Mouse (Mus musculus) forebrain, embryonic 11.5 days (tissue): ENCODE results near the gene Clec1a. TPM values are rescaled to one million over a fixed set of nuclear protein-coding genes. Genes with fewer than 3 reads are reported as not detected.

Experiments
- ATAC-seq: fragments of 200-750 bp; cut with Nextera tagmentation; replicated peaks from 2 replicates; pipeline ENCODE4 v1.8.0; 2017; ENCODE audit warnings: moderate TSS enrichment; ENCODE audit not compliant: low FRiP score
- DNase-seq: peaks from one replicate; pipeline ENCODE4 v3.0.0-alpha.2; 2017; ENCODE audit warnings: low spot score
- H3K27ac ChIP-seq: fragments of 300-500 bp; sonication (generic); 2 replicates; pipeline ENCODE4 v1.5.1; 2014; ENCODE audit warnings: low read depth, low read length
- H3K27me3 ChIP-seq: fragments of 300-500 bp; sonication (generic); 2 replicates; pipeline ENCODE4 v1.6.1; 2014; ENCODE audit warnings: mild to moderate bottlenecking, low read length, mixed read lengths; ENCODE audit not compliant: control insufficient read depth, insufficient read depth
- H3K36me3 ChIP-seq: fragments of 300-500 bp; sonication (generic); 2 replicates; pipeline ENCODE4 v1.6.1; 2014; ENCODE audit warnings: mild to moderate bottlenecking, low read length, moderate library complexity, mixed read lengths; ENCODE audit not compliant: control insufficient read depth, insufficient read depth
- H3K4me1 ChIP-seq: fragments of 300-500 bp; sonication (generic); replicated peaks from 2 replicates; pipeline ENCODE4 v1.6.1; 2014; ENCODE audit warnings: low read length, mixed read lengths; ENCODE audit not compliant: control insufficient read depth, insufficient read depth
- H3K4me2 ChIP-seq: fragments of 300-500 bp; sonication (generic); 2 replicates; pipeline ENCODE4 v1.6.1; 2014; ENCODE audit warnings: low read depth, mild to moderate bottlenecking, low read length, moderate library complexity, mixed read lengths; ENCODE audit not compliant: severe bottlenecking
- H3K4me3 ChIP-seq: fragments of 300-500 bp; sonication (generic); 2 replicates; pipeline ENCODE4 v1.5.1; 2014; ENCODE audit warnings: low read depth, low read length
- H3K9ac ChIP-seq: fragments of 300-500 bp; sonication (generic); 2 replicates; pipeline ENCODE4 v1.6.1; 2014; ENCODE audit warnings: low read length
- H3K9me3 ChIP-seq: fragments of 300-500 bp; sonication (generic); 2 replicates; pipeline ENCODE4 v1.6.1; 2016; ENCODE audit warnings: low read length, mixed read lengths; ENCODE audit not compliant: control insufficient read depth
- WGBS: fragments of 180-500 bp; shearing (Covaris S2); extraction: QIAGEN DNeasy Blood & Tissue Kit; methylation state at CpG from one replicate; pipeline ENCODE4 v1.1.7; 2014; 5-methylcytosine and 5-hydroxymethylcytosine counted together
- polyA plus RNA-seq: library from polyadenylated mRNA; unstranded; fragments of >200 nt; fragmentation: Nextera tagmentation; extraction: Ambion mirVana; gene quantifications from 2 replicates; pipeline ENCODE4 v1.2.1, GENCODE M21; 2014

Clec1a gene
- polyA plus RNA-seq, 1 experiment from 2014 or later: 0.75 TPM

DNA sequence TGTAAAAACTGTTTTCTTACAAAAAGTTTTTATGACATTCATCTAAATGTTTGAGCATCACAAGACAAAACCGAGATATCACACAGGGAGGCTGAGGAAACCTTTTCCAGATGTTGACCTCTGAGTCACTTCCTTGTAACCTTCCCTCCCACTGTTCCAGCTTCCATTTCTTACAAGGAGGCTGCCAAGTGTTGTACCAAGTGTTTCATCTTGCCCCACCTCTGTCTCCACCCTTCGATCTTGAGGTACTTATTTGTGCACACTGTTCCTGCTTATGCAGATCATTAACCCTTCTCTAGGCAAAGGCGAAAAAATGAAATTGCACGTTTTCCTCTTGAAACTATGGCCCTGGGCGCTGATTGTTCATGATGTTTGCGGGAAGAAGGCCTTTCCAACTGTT, 2.1 kb downstream of the Clec1a start:
- H3K27me3 ChIP-seq: no peaks in the 10 kb centered on the region
- 85% methylated on average over 6 of the region's 6 CpGs for WGBS
- no peak overlapping the region for H3K4me3 ChIP-seq
- H3K36me3 ChIP-seq: no peaks in the 10 kb centered on the region
- no peak overlapping the region for H3K27ac ChIP-seq
- H3K9ac ChIP-seq: no peak overlapping the region
- no peaks in the 10 kb centered on the region for H3K4me1 ChIP-seq
- H3K4me2 ChIP-seq: no peak overlapping the region
- DNase-seq: no peak
- no peak for ATAC-seq
- H3K9me3 ChIP-seq: no peaks in the 10 kb centered on the region

DNA sequence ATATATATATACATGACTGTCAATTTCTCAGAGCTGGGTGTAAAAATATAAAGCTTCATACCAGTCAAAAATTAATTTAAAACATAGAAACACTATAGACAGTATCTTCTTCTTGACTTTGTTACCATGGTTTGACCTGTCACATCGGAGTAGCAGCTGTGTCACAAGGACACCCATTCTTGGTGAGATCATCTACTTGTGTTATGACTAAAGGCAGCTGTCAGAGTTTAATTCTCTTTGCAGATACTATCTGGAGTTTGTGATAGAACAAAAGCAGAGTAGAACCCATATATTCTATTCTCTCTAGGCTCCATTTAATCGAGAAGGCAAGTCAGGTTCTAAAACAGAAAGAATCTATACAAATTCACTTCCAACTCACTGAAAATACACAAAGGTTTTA, 13.8 kb downstream of the Clec1a start:
- Histone ChIP-seq H3K9me3 (no peaks in the 10 kb centered on the region), H3K9ac (no peak overlapping the region), H3K27ac (no peak overlapping the region), H3K4me3 (no peak overlapping the region), H3K27me3 (no peaks in the 10 kb centered on the region), H3K4me1 (no peaks in the 10 kb centered on the region), H3K36me3 (no peaks in the 10 kb centered on the region), H3K4me2 (no peak overlapping the region)
- ATAC-seq: no peak
- WGBS: 88% methylated on average over 2 of the region's 2 CpGs
- DNase-seq: no peak

DNA sequence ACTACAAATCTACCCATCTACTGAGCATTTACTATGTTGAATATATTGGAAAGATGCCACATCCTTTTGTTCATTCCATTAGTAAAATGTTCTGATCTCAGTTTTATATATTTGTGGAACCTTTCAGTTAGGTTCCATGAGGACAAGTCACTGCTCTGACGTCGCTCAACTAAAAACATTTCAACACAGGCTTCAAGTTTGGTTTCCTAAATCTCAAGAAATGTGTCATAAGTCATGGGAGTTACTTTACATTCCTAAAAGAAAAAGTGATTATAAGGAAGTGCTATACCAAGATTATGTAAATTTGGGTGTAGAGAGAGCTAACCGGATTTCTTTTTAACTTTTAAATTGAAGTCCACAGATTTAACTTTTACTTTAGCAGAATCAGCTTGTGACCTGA, 15.8 kb downstream of the Clec1a start:
- 92% methylated on average over 3 of the region's 3 CpGs for WGBS

DNA sequence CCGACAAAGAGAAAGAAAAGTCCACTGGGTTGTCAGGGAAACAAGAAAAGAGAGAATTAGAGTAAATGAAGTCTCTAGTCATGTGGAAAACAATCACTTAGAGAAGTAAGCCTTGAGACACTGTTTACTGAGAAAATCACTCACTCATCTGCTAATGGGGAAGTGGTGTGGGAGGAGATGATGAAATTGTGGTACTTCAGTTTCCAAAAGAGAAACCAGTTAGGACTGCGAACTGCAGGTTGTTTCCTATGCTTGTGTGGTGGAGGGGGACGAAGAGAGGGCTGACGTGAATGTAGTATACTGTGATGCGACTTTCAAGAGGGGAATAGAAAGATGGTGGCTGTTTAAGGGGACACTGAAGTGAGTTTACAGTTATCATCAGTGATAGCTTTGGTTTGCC, 17.6 kb downstream of the Clec1a start:
- no peaks in the 10 kb centered on the region for H3K27me3 ChIP-seq
- no peak for ATAC-seq
- no peak overlapping the region for H3K9ac ChIP-seq
- H3K4me3 ChIP-seq: no peak overlapping the region
- H3K9me3 ChIP-seq: no peaks in the 10 kb centered on the region
- no peaks in the 10 kb centered on the region for H3K4me1 ChIP-seq
- no peaks in the 10 kb centered on the region for H3K36me3 ChIP-seq
- WGBS: 54% methylated on average over 5 of the region's 5 CpGs
- no peak overlapping the region for H3K27ac ChIP-seq
- no peak for DNase-seq
- H3K4me2 ChIP-seq: no peak overlapping the region

More for the DNA sequence above, 15.8 kb downstream of the Clec1a start:
- H3K36me3 ChIP-seq: no peaks in the 10 kb centered on the region
- no peak overlapping the region for H3K9ac ChIP-seq
- no peak for ATAC-seq
- H3K4me3 ChIP-seq: no peak overlapping the region
- no peaks in the 10 kb centered on the region for H3K9me3 ChIP-seq
- no peak overlapping the region for H3K4me2 ChIP-seq
- no peak overlapping the region for H3K27ac ChIP-seq
- no peaks in the 10 kb centered on the region for H3K4me1 ChIP-seq
- H3K27me3 ChIP-seq: no peaks in the 10 kb centered on the region
- DNase-seq: no peak

DNA sequence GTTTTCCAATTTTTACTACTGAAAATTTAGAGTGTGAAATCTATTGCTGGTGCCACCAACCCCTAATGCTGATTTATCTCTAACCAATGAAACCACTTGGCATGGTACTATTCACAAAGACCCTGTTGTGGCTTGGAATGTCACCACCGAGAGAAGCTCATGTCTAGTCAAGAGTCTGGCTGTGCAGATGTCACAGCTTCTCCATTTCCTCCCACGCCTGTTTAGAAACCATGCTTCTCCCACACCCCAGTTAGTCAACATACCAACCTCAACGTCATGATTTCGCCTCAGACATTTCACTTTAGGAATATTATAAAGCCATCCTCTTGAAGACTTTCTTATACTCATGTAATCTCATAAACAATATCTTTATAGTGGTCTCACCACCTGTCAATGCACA, 24.5 kb downstream of the Clec1a start:
- Histone ChIP-seq H3K4me2 (no peak overlapping the region), H3K9ac (no peak overlapping the region), H3K4me1 (no peaks in the 10 kb centered on the region), H3K9me3 (no peaks in the 10 kb centered on the region), H3K36me3 (no peaks in the 10 kb centered on the region), H3K27me3 (no peaks in the 10 kb centered on the region), H3K4me3 (no peak overlapping the region), H3K27ac (no peak overlapping the region)
- ATAC-seq (no peak), DNase-seq (no peak)
- WGBS: 82% methylated on average over 4 of the region's 4 CpGs

DNA sequence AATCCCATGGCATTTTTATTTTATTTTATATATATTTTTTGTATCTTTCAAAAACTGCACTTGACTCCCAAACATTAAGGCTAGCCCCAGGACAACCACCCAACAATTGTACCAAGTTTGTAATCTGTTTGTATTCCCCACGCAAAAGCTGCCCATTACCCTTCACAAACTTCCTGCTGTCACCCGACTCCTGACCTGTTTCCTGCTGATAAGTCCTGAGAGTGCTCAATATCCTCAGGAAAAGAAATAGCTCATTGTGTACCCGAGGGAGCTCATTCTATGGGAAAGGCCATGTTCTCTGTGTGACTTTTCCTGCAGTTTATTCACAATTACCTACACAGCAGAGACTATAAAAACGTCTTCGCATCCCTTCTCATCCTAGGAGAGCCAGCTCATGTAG, 26.0 kb downstream of the Clec1a start:
- H3K27me3 ChIP-seq: no peaks in the 10 kb centered on the region
- H3K36me3 ChIP-seq: no peaks in the 10 kb centered on the region
- H3K4me1 ChIP-seq: no peaks in the 10 kb centered on the region
- H3K4me2 ChIP-seq: no peak overlapping the region
- H3K27ac ChIP-seq: no peak overlapping the region
- 37% methylated on average over 5 of the region's 5 CpGs for WGBS
- no peaks in the 10 kb centered on the region for H3K9me3 ChIP-seq
- DNase-seq: no peak
- no peak overlapping the region for H3K9ac ChIP-seq
- no peak for ATAC-seq
- no peak overlapping the region for H3K4me3 ChIP-seq

DNA sequence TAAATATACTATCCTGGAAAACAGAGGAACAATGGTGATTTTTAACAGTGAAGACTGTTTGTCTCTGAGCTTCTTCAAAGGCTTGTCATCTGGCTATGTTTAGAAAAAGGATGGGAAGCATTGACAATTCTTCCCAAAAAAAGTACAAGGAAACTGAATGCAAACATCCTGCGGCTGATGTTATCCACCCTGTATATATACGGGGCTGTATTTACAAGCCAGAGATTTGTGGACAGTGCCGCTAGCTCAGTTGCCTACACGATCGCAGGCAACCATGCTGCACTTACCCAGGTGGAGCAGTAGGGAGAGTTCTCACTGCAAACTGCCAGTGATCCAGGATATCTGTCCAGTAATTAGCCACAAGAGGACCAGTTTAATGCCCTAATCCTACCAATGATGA, 26.6 kb downstream of the Clec1a start:
- Histone ChIP-seq H3K4me3 (no peak overlapping the region), H3K27me3 (no peaks in the 10 kb centered on the region), H3K4me1 (no peaks in the 10 kb centered on the region), H3K9me3 (no peaks in the 10 kb centered on the region), H3K4me2 (no peak overlapping the region), H3K9ac (no peak overlapping the region), H3K27ac (no peak overlapping the region), H3K36me3 (no peaks in the 10 kb centered on the region)
- WGBS: 85% methylated on average over 5 of the region's 5 CpGs
- ATAC-seq: no peak
- no peak for DNase-seq

DNA sequence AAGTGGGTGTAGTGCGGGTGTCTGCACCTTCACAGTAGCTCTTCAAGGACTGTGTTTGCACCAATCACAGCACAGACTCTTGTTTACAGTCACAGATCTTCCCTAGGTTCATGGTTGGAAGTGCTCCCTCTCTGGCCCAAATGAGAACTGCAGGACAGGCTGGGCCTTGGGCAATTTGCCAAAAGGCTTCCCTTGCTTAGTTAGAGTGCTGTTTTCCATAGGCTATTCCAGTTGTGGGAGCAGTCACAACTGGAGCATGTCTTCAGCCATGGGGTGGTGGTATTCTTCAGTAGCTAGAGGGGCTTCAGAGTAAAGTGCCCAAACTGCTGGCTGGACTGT, 28.1 kb downstream of the Clec1a start:
- ATAC-seq (peak; percentile 88), DNase-seq (peak; percentile 86)
- no peaks in the 10 kb centered on the region for H3K4me1 ChIP-seq
- no peak overlapping the region for H3K27ac ChIP-seq
- 26% methylated on average over 1 of the region's 1 CpGs for WGBS
- no peak overlapping the region for H3K9ac ChIP-seq
- no peak overlapping the region for H3K4me3 ChIP-seq
- no peaks in the 10 kb centered on the region for H3K9me3 ChIP-seq
- H3K27me3 ChIP-seq: no peaks in the 10 kb centered on the region
- H3K36me3 ChIP-seq: no peaks in the 10 kb centered on the region
- no peak overlapping the region for H3K4me2 ChIP-seq

DNA sequence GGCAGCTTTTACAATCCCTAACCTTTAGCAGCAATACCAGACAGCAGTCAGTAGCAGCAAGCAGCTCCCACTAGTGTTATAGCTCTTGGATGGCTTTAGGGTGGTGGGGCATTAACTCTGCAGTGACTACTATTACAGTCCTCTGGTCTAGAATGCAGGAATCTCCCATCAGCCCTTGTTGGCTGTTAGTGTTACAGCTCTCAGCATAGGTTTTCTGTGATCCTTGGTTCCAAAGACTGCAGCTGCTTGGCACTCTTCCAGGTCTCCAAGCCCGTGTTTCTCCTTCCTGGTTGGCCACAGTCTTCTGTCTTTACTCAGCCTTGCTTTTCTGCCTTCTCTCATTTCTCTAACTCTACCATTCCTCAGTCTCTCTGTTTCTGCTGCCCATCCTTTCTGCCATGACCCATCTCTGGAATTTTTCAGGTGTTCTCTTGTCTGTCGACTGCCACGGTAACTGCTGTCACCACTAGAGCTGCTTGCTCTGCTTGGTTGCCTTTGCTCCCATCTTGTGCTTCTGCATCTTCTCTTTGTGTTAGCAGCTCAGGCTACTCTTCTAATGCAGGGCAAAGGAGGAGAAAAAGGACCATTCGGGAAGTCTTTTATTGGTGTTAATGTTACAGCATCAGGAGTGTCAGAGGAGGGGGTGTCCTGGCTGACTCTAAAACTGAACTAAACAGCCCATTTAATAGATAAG, 28.6 kb downstream of the Clec1a start:
- DNase-seq (no peak), ATAC-seq (0 out of 2 replicates have a peak, but pooled peaks have one; percentile 5)
- Histone ChIP-seq H3K4me2 (no peak overlapping the region), H3K4me3 (no peak overlapping the region), H3K9me3 (no peaks in the 10 kb centered on the region), H3K4me1 (no peaks in the 10 kb centered on the region), H3K27ac (no peak overlapping the region), H3K9ac (no peak overlapping the region), H3K36me3 (no peaks in the 10 kb centered on the region), H3K27me3 (no peaks in the 10 kb centered on the region)
- 77% methylated on average over 4 of the region's 4 CpGs for WGBS
